10 mouse cellular contexts compared by ENCODE assay signal in genomic region chr8:84657680-84658079, GRCm38 (mm10). TPM values are rescaled to one million over a fixed set of nuclear protein-coding genes. Genes with fewer than 3 reads are reported as not detected.
DNase-seq lines count a peak whose midpoint lies in the region; ATAC-seq and TF ChIP-seq lines count a peak whose summit lies in the region.
"Had no signal": no experiment of that assay in that cellular context is flagged by ENCODE, and none has a peak within 500 bp of the region (broad histone marks: within the 10 kb centered on the region; RNA-seq: fewer than 3 reads in every experiment).

No protein-coding gene starts in this region.

- TF ChIP-seq CTCF in forebrain, postnatal 0 days (IDR thresholded peaks at IDR 0.05; ENCODE audit: low read depth) = no peak

- no peak overlapping the region for H3K4me2 ChIP-seq in forebrain, postnatal 0 days (ENCODE audit: low read depth)
- H3K4me2 ChIP-seq in limb, embryonic 14.5 days (replicated peaks; ENCODE audit: low read depth, low read length, severe bottlenecking) = no peak overlapping the region

- no peaks in the 10 kb centered on the region for H3K27me3 ChIP-seq in forebrain, embryonic 10.5 days (ENCODE audit: poor library complexity, severe bottlenecking)
- H3K27me3 ChIP-seq in forebrain, postnatal 0 days (ENCODE audit: insufficient read depth, low read length) = no peaks in the 10 kb centered on the region
- no peaks in the 10 kb centered on the region for H3K27me3 ChIP-seq in limb, embryonic 14.5 days (ENCODE audit: control insufficient read depth, insufficient read depth, low read length)
- H3K27me3 ChIP-seq: neural tube, embryonic 12.5 days had no signal

- H3K4me3 ChIP-seq in forebrain, embryonic 10.5 days = peak overlapping the region; percentile 53; the same call in 1 of the 2 replicates
- no peak overlapping the region for H3K4me3 ChIP-seq in forebrain, postnatal 0 days (ENCODE audit: low read depth, low read length)
- no peak overlapping the region for H3K4me3 ChIP-seq in limb, embryonic 14.5 days (replicated peaks; ENCODE audit: low read length)

- DNase-seq in forebrain, embryonic 10.5 days (ENCODE audit: extremely low spot score, low spot score) = no peak
- no peak for DNase-seq in forebrain, postnatal 0 days
- DNase-seq in urinary bladder, postnatal 14 days (ENCODE audit: low spot score) = peak; percentile 34
- no peak for DNase-seq in urinary bladder, postnatal 25 days (ENCODE audit: low spot score)
- no peak for DNase-seq in limb, embryonic 14.5 days (ENCODE audit: low spot score)
- no peak for DNase-seq in ovary, postnatal 10 days (ENCODE audit: low spot score)
- DNase-seq in adrenal gland, postnatal 4 days (ENCODE audit: low spot score in 2 of 2) = no peak
- DNase-seq in frontal cortex, postnatal 14 days (ENCODE audit: low spot score in 2 of 2) = no peak
- DNase-seq: cerebellum, postnatal 14 days had no signal

- 38% methylated on average over 4 of the region's 4 CpGs for WGBS in forebrain, embryonic 10.5 days
- 44% methylated on average over 4 of the region's 4 CpGs for WGBS in forebrain, postnatal 0 days
- WGBS in limb, embryonic 14.5 days = 47% methylated on average over 4 of the region's 4 CpGs

- no peak overlapping the region for H3K9ac ChIP-seq in forebrain, postnatal 0 days
- no peak overlapping the region for H3K9ac ChIP-seq in limb, embryonic 14.5 days (ENCODE audit: low read depth, low read length, severe bottlenecking)
- H3K9ac ChIP-seq: neural tube, embryonic 12.5 days had no signal

- H3K27ac ChIP-seq in forebrain, embryonic 10.5 days = peak overlapping the region; percentile 95
- H3K27ac ChIP-seq in forebrain, postnatal 0 days (ENCODE audit: low read depth, low read length) = no peak overlapping the region
- peak overlapping the region; percentile 97 for H3K27ac ChIP-seq in limb, embryonic 14.5 days (replicated peaks; ENCODE audit: low read depth, low read length)
- H3K27ac ChIP-seq: neural tube, embryonic 12.5 days had no signal

- peaks cover 83% of the 10 kb centered on the region for H3K4me1 ChIP-seq in forebrain, embryonic 10.5 days
- H3K4me1 ChIP-seq in forebrain, postnatal 0 days (ENCODE audit: insufficient read depth) = no peaks in the 10 kb centered on the region
- H3K4me1 ChIP-seq in limb, embryonic 14.5 days (ENCODE audit: control insufficient read depth, insufficient read depth, low read length) = peaks cover 55% of the 10 kb centered on the region

- no peak for TF ChIP-seq POLR2A in limb, embryonic 14.5 days (IDR thresholded peaks at IDR 0.05; ENCODE audit: borderline replicate concordance, extremely low read depth, insufficient read depth, insufficient read length)

- H3K9me3 ChIP-seq in forebrain, embryonic 10.5 days = no peaks in the 10 kb centered on the region
- H3K9me3 ChIP-seq in forebrain, postnatal 0 days (ENCODE audit: low read length) = no peaks in the 10 kb centered on the region
- no peaks in the 10 kb centered on the region for H3K9me3 ChIP-seq in limb, embryonic 14.5 days (ENCODE audit: control insufficient read depth, low read length)
- H3K9me3 ChIP-seq: neural tube, embryonic 12.5 days had no signal

- ATAC-seq in forebrain, postnatal 0 days = no peak
- ATAC-seq in limb, embryonic 14.5 days (ENCODE audit: low FRiP score, low read depth) = no peak

- no peaks in the 10 kb centered on the region for H3K36me3 ChIP-seq in forebrain, embryonic 10.5 days (replicated peaks)
- no peaks in the 10 kb centered on the region for H3K36me3 ChIP-seq in forebrain, postnatal 0 days (ENCODE audit: insufficient read depth)
- H3K36me3 ChIP-seq in limb, embryonic 14.5 days (ENCODE audit: control insufficient read depth, insufficient read depth, low read length) = no peaks in the 10 kb centered on the region
- H3K36me3 ChIP-seq: neural tube, embryonic 12.5 days had no signal

RNA-seq across cellular contexts. Expression of gene Ier2, which starts 5.0 kb away (rescaled TPM):
- polyA plus RNA-seq in forebrain, embryonic 10.5 days (2016; fragmentation: Nextera tagmentation; extraction: Ambion mirVana) = 91.4 and 96.9 TPM in 2 replicates
- 4.8 and 8.5 TPM in 2 replicates for total RNA-seq in forebrain, postnatal 0 days (2014; rRNA removed)
- polyA plus RNA-seq in forebrain, postnatal 0 days (2015; fragmentation: Nextera tagmentation; extraction: Ambion mirVana) = 19.3 and 22.7 TPM in 2 replicates
- 33.3 and 38.2 TPM in 2 replicates for polyA plus RNA-seq in limb, embryonic 14.5 days (2012; rRNA removed)
- polyA plus RNA-seq in limb, embryonic 14.5 days (2014; fragmentation: Nextera tagmentation; extraction: Ambion mirVana) = 66.0 and 70.1 TPM in 2 replicates
- total RNA-seq in adrenal gland, postnatal 4 days (2021) = 10 to 100 TPM; 35.1 to 35.3 TPM

RNA-seq across cellular contexts. Expression of gene Trmt1, which starts 28.4 kb away (rescaled TPM):
- 68.8 and 69.3 TPM in 2 replicates for polyA plus RNA-seq in forebrain, embryonic 10.5 days (2016; fragmentation: Nextera tagmentation; extraction: Ambion mirVana)
- total RNA-seq in forebrain, postnatal 0 days (2014; rRNA removed) = 89.5 and 94.8 TPM in 2 replicates
- polyA plus RNA-seq in forebrain, postnatal 0 days (2015; fragmentation: Nextera tagmentation; extraction: Ambion mirVana) = 59.8 and 67.5 TPM in 2 replicates
- 144 and 158 TPM in 2 replicates for polyA plus RNA-seq in limb, embryonic 14.5 days (2012; rRNA removed)
- 71.0 and 71.7 TPM in 2 replicates for polyA plus RNA-seq in limb, embryonic 14.5 days (2014; fragmentation: Nextera tagmentation; extraction: Ambion mirVana)
- total RNA-seq in adrenal gland, postnatal 4 days (2021) = 100 to 1,000 TPM; 122 to 124 TPM

RNA-seq across cellular contexts. Expression of gene Nacc1, which starts 30.0 kb away (rescaled TPM):
- polyA plus RNA-seq in forebrain, embryonic 10.5 days (2016; fragmentation: Nextera tagmentation; extraction: Ambion mirVana) = 31.3 and 31.5 TPM in 2 replicates
- 65.9 and 78.2 TPM in 2 replicates for total RNA-seq in forebrain, postnatal 0 days (2014; rRNA removed)
- 14.6 and 14.7 TPM in 2 replicates for polyA plus RNA-seq in forebrain, postnatal 0 days (2015; fragmentation: Nextera tagmentation; extraction: Ambion mirVana)
- 68.8 and 86.2 TPM in 2 replicates for polyA plus RNA-seq in limb, embryonic 14.5 days (2012; rRNA removed)
- 18.5 and 19.8 TPM in 2 replicates for polyA plus RNA-seq in limb, embryonic 14.5 days (2014; fragmentation: Nextera tagmentation; extraction: Ambion mirVana)
- total RNA-seq in adrenal gland, postnatal 4 days (2021) = 10 to 100 TPM; 88.9 to 89.0 TPM

RNA-seq across cellular contexts. Expression of gene Lyl1, which starts 43.6 kb away (rescaled TPM):
- polyA plus RNA-seq in forebrain, embryonic 10.5 days (2016; fragmentation: Nextera tagmentation; extraction: Ambion mirVana) = 4.9 and 5.8 TPM in 2 replicates
- 2.2 and 2.7 TPM in 2 replicates for total RNA-seq in forebrain, postnatal 0 days (2014; rRNA removed)
- polyA plus RNA-seq in forebrain, postnatal 0 days (2015; fragmentation: Nextera tagmentation; extraction: Ambion mirVana) = 2.4 and 2.5 TPM in 2 replicates
- 7.1 and 7.6 TPM in 2 replicates for polyA plus RNA-seq in limb, embryonic 14.5 days (2012; rRNA removed)
- 5.6 and 6.2 TPM in 2 replicates for polyA plus RNA-seq in limb, embryonic 14.5 days (2014; fragmentation: Nextera tagmentation; extraction: Ambion mirVana)
- 1 to 10 TPM; 6.5 to 7.2 TPM for total RNA-seq in adrenal gland, postnatal 4 days (2021)
